Mouse (Mus musculus) forebrain, embryonic 10.5 days (tissue): Measurements from ENCODE around the gene Hsd17b11. TPM values are rescaled to one million over a fixed set of nuclear protein-coding genes. Genes with fewer than 3 reads are reported as not detected.

Experiments used
- DNase-seq: peaks from one replicate; pipeline ENCODE4 v3.0.0-alpha.2; 2017; ENCODE audit warnings: low spot score; ENCODE audit errors: extremely low spot score
- H3K27ac ChIP-seq: fragments of 300-500 bp; sonication (generic); 2 replicates; pipeline ENCODE4 v1.5.1; 2016; ENCODE audit warnings: mild to moderate bottlenecking
- H3K27me3 ChIP-seq: fragments of 300-500 bp; sonication (generic); 2 replicates; pipeline ENCODE4 v1.6.1; 2016; ENCODE audit warnings: mild to moderate bottlenecking; ENCODE audit not compliant: poor library complexity, severe bottlenecking
- H3K36me3 ChIP-seq: fragments of 300-500 bp; sonication (generic); replicated peaks from 2 replicates; pipeline ENCODE4 v1.6.1; 2016; ENCODE audit warnings: mild to moderate bottlenecking, moderate library complexity
- H3K4me1 ChIP-seq: fragments of 300-500 bp; sonication (generic); 2 replicates; pipeline ENCODE4 v1.6.1; 2016
- H3K4me3 ChIP-seq: fragments of 300-500 bp; sonication (generic); 2 replicates; pipeline ENCODE4 v1.5.1; 2016; ENCODE audit warnings: mild to moderate bottlenecking, moderate library complexity
- H3K9me3 ChIP-seq: fragments of 300-500 bp; sonication (generic); 2 replicates; pipeline ENCODE4 v1.6.1; 2016; ENCODE audit warnings: mild to moderate bottlenecking, moderate library complexity
- WGBS: fragments of 180-500 bp; shearing (Covaris S2); methylation state at CpG from one replicate; pipeline ENCODE4 v1.1.7; 2016; 5-methylcytosine and 5-hydroxymethylcytosine counted together
- polyA plus RNA-seq: library from polyadenylated mRNA; unstranded; fragments of >200 nt; fragmentation: Nextera tagmentation; extraction: Ambion mirVana; gene quantifications from 2 replicates; pipeline ENCODE4 v1.2.1, GENCODE M21; 2016

The Hsd17b11 gene
- 1.6 and 2.0 TPM in 2 replicates for polyA plus RNA-seq

DNA sequence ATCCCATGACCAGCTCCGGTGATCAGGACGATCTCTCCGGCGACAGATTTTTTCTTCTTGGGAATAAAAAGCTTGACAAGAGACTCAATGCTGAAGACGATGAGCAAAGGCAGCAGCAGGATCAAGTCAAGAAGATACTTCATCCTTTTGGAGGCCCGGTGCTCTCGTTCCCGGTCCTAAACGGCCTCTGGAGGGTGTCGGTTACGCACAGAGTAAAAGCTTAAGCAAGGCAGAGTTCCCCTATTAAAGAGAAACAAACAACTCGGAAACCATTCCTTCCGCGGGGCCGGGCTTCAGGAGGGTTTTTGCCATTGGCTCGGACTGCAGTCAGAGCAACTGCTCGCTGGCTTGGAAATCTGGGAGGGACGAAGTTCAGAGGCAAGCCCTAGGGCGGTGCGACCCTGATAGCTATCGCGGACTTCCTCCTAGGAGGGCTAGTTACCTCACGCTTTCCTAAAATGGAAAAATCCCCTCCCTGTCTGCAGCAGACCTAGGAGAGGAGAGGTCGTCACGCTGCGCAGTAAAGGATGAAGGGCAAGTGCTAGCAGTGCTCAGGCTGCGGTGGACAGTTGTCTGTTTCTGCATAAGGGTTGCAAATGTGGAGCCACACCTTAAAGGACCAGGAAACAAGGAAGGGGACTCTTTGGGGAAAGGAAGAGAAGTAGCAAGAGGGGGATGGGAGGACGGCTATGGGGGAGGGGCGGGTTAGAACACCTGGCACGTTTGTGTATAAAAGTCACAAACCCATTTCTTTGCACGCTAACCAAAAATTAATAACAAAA, at the start of gene Hsd17b11:
TSS of gene Hsd17b11 (minus strand) at position 323 of the 782 bp plus-strand sequence.
- Histone ChIP-seq H3K4me3 (peak within 1 kb of the TSS; percentile 55), H3K27me3 (peaks cover 48% of the 10 kb centered on the region), H3K9me3 (no peaks in the 10 kb centered on the region), H3K36me3 (no peaks in the 10 kb centered on the region), H3K4me1 (peaks cover 19% of the 10 kb centered on the region), H3K27ac (peak within 1 kb of the TSS; percentile 81)
- DNase-seq = peak; percentile 75
- WGBS = under 1% methylated on average over 31 of the region's 31 CpGs

DNA sequence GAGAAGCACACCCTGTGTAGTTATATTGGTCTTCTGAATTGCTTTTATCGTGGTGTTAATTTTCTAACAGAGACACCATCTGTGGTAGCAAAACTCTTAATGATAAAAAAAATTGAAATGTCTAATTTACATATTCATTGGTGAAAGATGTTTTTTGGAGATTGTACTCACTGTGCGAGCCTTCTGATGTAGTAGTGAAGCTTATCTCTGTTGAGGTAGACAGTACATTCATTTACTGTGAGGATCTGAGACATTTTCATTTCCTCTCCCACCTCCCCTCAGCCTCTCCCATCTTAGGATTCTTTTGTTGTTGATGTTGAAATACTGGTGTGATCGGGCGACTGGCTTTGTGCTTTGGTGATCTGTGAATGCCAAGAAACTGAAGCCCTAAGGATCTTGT, 49.3 kb upstream of the Hsd17b11 start:
- no peak for DNase-seq
- peak overlapping the region; percentile 76 for H3K27ac ChIP-seq
- H3K36me3 ChIP-seq = no peaks in the 10 kb centered on the region
- 0 out of 2 replicates have a peak, but pooled peaks cover 2% of the 10 kb centered on the region for H3K9me3 ChIP-seq
- 82% methylated on average over 4 of the region's 4 CpGs for WGBS
- H3K4me1 ChIP-seq = peaks cover 33% of the 10 kb centered on the region
- peaks cover 10% of the 10 kb centered on the region; the same call in 1 of the 2 replicates for H3K27me3 ChIP-seq
- no peak overlapping the region for H3K4me3 ChIP-seq

DNA sequence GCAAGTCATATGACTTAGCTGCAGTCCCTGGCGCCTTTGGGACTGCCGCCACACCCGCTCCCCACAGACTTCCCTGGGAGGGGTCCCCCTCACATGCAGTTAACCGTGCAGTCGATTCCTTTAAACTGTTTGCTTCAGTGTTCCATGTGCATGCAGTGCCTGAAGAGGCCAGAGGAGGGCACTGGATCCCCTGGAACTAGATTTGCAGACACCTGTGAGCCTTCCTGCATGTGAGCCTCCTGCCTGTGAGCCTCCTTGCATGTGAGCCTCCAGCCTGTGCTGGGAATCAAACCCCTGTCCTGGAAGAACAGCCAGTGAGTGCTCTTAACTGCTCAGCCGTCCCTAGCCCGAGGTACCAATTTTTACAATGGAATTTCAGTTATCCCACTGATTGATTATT, 47.0 kb upstream of the Hsd17b11 start:
- peak; percentile 40 for DNase-seq

DNA sequence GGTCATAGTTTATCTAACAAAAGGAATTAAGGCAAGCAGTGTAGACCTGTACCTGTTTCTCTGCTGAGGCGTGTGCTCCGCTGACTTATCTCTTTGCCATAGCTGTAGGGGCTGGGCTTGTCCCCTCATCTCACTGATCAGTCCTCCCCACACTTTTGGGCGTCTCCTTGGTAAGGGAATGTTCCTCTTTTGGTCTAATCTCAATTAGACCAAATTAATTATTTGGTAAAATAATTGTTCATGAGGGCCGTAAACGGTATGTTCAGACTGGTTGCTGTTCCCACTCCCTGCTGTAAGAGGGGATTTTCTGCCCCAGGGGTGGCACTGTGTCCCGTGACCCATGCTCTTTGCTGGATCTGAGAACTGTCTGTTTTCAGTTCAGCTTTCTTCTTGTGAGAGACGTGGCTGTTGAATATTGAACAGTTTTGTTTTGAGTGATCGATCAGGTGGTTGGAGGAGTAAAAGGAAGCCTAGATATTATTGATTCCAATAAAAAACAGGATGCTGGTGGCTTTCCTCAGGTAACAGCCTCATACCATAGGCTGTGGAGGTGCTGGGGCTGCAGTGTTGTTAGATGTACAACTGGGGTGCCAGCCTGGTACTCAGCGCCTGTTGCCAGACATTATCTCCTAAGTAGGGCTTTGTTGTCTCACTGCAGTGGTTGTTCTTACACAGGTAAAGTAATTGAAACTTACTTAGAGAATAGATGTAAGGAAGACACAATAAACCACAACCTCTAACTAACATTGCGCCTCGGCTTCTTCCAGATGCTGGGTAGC, 41.2 kb upstream of the Hsd17b11 start:
- no peak overlapping the region for H3K27ac ChIP-seq
- H3K9me3 ChIP-seq = no peaks in the 10 kb centered on the region
- no peak for DNase-seq
- no peaks in the 10 kb centered on the region for H3K27me3 ChIP-seq
- H3K4me1 ChIP-seq = no peaks in the 10 kb centered on the region
- H3K36me3 ChIP-seq = peaks cover 68% of the 10 kb centered on the region
- 91% methylated on average over 11 of the region's 11 CpGs for WGBS
- no peak overlapping the region for H3K4me3 ChIP-seq

More for the DNA sequence above, 47.0 kb upstream of the Hsd17b11 start:
- Histone ChIP-seq H3K27ac (no peak overlapping the region), H3K9me3 (0 out of 2 replicates have a peak, but pooled peaks cover 2% of the 10 kb centered on the region), H3K4me3 (no peak overlapping the region), H3K4me1 (peaks cover 25% of the 10 kb centered on the region), H3K27me3 (no peaks in the 10 kb centered on the region), H3K36me3 (peaks cover 13% of the 10 kb centered on the region)
- WGBS = 90% methylated on average over 7 of the region's 7 CpGs

DNA sequence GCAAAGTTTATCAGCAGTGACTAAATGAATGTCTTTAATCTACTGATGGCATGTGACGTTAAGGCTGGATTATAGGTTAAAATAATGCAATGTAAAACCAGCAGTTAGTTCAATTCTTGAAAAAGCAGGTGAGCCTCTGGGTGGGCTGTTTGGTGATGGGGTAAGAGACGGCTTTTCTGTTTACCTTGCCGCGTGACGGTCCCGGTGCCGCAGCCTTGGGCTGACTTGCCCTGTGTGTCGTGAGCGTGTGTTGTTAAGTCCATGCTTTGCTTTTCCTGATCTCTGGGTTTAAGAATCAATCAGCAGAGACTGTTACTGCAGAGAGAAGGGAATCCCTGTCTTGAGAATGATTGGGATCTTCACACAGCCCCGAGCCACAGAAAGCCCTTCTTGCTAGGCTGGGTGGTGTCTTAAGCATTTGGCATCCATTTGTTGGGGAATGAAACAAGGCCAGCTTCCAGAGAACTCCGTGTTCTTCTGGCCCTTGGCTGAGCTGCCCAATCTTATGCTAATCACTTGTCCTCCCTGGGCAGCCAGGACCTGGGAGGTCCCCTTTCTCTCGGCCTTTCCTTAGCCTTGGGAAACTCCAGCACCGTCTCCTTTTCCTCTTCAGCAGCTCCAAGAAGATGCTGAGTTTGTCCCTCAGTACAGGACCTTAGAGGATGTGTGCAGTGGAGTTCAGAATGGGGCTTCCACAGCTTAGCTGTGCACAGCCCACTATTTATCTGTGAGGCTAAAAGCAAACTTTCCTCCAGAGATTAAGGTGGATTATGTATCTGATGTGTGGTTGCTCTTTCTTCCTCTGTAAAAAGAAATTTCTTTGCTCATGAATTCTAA, 40.4 kb upstream of the Hsd17b11 start:
- Histone ChIP-seq H3K27me3 (no peaks in the 10 kb centered on the region), H3K36me3 (peaks cover 69% of the 10 kb centered on the region), H3K9me3 (no peaks in the 10 kb centered on the region), H3K4me1 (no peaks in the 10 kb centered on the region), H3K27ac (no peak overlapping the region), H3K4me3 (no peak overlapping the region)
- WGBS = 79% methylated on average over 13 of the region's 13 CpGs
- DNase-seq = no peak

DNA sequence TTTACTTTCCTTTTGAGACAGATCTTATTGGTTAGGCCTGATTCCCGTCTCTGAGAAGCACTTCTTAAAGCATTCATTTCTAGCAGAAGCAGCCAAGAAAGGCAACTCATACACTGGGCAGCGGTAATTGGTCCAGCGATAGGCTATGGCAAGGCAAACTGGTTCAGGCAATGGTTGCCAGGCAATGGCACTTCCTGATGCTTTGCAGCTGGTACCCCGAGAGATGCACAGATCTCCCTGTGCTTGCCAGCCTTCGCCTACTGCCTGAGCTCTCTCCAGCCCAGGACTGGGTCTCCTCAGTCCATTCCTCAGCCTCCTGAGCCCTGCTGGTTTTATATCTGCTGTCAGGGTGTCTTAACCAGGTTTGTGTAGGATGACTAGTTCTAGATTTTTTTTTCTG, 38.7 kb upstream of the Hsd17b11 start:
- DNase-seq = no peak
- peaks cover 73% of the 10 kb centered on the region for H3K36me3 ChIP-seq
- no peaks in the 10 kb centered on the region for H3K27me3 ChIP-seq

DNA sequence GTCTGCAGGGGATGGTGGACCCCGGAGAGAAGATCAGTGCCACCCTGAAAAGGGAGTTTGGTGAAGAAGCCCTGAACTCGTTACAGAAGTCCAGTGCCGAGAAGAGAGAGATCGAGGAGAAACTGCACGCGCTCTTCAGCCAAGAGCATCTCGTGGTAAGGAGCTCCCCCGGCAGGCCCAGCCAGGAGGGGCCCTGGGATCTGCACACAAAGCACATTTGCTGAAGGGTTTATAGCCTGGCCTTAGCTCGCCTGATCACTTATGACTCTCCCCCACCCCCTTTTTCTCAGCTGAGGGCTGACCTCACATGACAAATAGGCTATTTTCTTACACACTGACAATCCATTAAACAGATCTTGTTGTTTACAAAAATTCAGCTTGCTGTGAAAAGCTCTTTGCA, 37.9 kb upstream of the Hsd17b11 start:
- Histone ChIP-seq H3K4me3 (no peak overlapping the region), H3K4me1 (no peaks in the 10 kb centered on the region), H3K27ac (no peak overlapping the region), H3K9me3 (no peaks in the 10 kb centered on the region), H3K36me3 (peaks cover 71% of the 10 kb centered on the region), H3K27me3 (no peaks in the 10 kb centered on the region)
- WGBS = 88% methylated on average over 9 of the region's 9 CpGs
- DNase-seq = no peak

More for the DNA sequence above, 38.7 kb upstream of the Hsd17b11 start:
- H3K4me1 ChIP-seq = no peaks in the 10 kb centered on the region
- H3K4me3 ChIP-seq = no peak overlapping the region
- WGBS = 90% methylated on average over 5 of the region's 5 CpGs
- H3K27ac ChIP-seq = no peak overlapping the region
- H3K9me3 ChIP-seq = no peaks in the 10 kb centered on the region

DNA sequence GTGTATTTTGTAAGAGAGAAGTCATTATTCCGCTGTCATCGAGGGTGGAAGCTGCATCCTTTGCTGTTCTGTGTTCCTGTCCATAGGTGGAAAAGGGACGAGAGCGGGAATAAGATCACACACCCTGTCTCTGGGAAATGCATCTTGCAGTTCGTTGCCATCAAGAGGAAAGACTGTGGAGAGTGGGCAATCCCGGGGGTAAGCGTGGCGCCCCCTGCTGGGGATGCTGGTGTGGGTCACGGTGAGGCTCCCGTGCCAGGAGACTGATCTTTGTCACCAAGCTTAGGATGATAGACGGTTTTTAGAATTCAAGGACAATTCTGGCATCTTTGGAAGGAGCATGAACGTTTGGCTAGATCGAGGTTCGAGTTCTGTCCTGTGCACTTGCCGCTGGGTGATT, 36.3 kb upstream of the Hsd17b11 start:
- Histone ChIP-seq H3K9me3 (no peaks in the 10 kb centered on the region), H3K4me1 (no peaks in the 10 kb centered on the region), H3K36me3 (peaks cover 61% of the 10 kb centered on the region), H3K4me3 (no peak overlapping the region), H3K27me3 (no peaks in the 10 kb centered on the region), H3K27ac (no peak overlapping the region)
- DNase-seq = no peak
- 66% methylated on average over 15 of the region's 15 CpGs for WGBS

DNA sequence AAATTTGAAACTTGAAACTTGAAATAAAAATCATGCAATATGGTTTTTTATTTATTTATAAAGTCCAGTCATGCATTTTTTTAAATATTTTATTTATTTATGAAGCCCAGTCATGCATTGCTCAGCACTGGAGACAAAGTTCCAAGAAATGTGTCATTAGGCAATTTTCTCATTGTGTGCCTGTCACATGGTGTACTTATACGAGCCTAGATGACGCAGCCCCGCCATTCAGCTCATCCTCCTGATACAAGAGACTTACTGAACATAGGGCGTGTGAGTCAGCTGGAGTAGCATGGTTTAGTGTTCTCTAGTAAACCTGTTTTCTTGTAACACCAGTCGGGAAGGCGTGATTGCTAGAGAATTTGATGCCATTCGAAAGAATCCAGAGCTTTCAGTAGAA, 34.6 kb upstream of the Hsd17b11 start:
- no peaks in the 10 kb centered on the region for H3K27me3 ChIP-seq
- 89% methylated on average over 7 of the region's 7 CpGs for WGBS
- no peak overlapping the region for H3K27ac ChIP-seq
- no peaks in the 10 kb centered on the region for H3K9me3 ChIP-seq
- DNase-seq = no peak
- no peak overlapping the region for H3K4me3 ChIP-seq
- H3K36me3 ChIP-seq = peaks cover 61% of the 10 kb centered on the region
- no peaks in the 10 kb centered on the region for H3K4me1 ChIP-seq

DNA sequence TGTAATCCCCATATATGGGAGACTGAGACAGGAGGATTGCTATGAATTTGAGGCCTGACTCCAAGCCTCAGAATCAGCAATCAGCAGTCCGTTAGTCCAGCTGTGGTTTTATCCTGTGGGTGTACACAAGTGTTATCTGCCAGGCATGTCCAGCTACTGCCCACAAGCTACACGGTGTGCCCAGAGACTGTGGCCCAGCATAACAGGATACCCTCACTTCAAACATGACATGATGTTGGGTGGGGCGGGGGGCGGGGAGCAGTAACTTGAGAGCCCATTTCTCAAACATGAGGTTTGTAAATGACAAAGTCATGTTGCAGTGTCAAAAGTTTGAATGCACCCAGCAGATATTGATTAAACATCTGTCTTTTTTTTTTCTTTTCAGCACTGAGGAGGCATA, 34.1 kb upstream of the Hsd17b11 start:
- no peak overlapping the region for H3K4me3 ChIP-seq
- 91% methylated on average over 4 of the region's 4 CpGs for WGBS
- peaks cover 61% of the 10 kb centered on the region for H3K36me3 ChIP-seq
- no peaks in the 10 kb centered on the region for H3K27me3 ChIP-seq
- no peaks in the 10 kb centered on the region for H3K9me3 ChIP-seq
- DNase-seq = no peak
- H3K4me1 ChIP-seq = no peaks in the 10 kb centered on the region
- no peak overlapping the region for H3K27ac ChIP-seq

DNA sequence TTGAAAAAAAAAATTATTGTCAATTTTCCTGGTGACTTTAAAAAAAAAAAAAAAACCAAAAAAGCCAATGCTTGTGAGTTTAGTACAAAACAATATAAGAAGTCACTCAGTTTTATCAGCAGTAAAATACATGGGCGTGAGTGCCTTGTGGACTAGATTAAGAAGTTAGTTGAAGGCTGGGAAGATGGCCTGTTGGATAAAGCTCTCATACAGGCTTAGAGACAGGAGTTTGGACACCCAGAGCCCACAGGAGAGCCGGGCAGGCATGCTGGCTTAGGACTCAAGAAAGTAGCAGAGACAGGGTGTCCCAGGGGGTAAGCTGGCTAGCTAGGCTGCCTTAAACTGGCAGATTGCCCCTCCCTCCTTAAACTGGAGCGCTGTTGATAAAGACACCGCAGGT, 33.2 kb upstream of the Hsd17b11 start:
- Histone ChIP-seq H3K9me3 (no peaks in the 10 kb centered on the region), H3K4me1 (no peaks in the 10 kb centered on the region), H3K27me3 (no peaks in the 10 kb centered on the region), H3K4me3 (no peak overlapping the region), H3K27ac (no peak overlapping the region), H3K36me3 (peaks cover 61% of the 10 kb centered on the region)
- no peak for DNase-seq
- 96% methylated on average over 4 of the region's 4 CpGs for WGBS

DNA sequence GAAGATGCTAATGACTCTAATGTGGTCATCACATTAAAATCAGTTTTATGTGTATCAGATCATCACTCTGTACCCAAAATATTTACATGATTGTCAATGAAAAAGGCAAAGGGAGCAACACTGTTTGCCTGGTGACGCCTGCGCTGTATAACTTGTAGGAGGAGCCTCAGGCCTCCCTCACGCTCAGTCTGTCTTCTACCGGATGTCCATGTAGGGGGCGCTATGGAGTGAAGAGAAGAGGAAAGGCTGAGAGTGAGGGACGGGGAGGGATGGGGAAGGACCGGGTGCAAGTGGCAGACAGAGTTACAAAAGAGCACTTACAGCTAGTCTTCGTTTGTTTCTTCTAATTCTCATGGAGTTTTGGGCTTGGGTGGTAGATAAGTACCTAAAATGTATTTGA, 31.2 kb upstream of the Hsd17b11 start:
- H3K36me3 ChIP-seq = peaks cover 47% of the 10 kb centered on the region
- DNase-seq = no peak
- WGBS = 63% methylated on average over 8 of the region's 8 CpGs
- no peak overlapping the region for H3K27ac ChIP-seq
- H3K27me3 ChIP-seq = no peaks in the 10 kb centered on the region
- no peak overlapping the region for H3K4me3 ChIP-seq
- no peaks in the 10 kb centered on the region for H3K9me3 ChIP-seq
- peaks cover 5% of the 10 kb centered on the region for H3K4me1 ChIP-seq
